Mouse (Mus musculus) common myeloid progenitor, adult 5-6 weeks (primary cell): ENCODE results near the gene Pros1. TPM values are rescaled to one million over a fixed set of nuclear protein-coding genes. Genes with fewer than 3 reads are reported as not detected.
A peak's percentile ranks its signal among the peaks of the same experiment; 100 is the strongest.

Source experiments
- ATAC-seq: replicated peaks from 2 replicates; pipeline ENCODE4 v1.8.0; 2016; ENCODE audit warnings: low read depth, mild to moderate bottlenecking, moderate TSS enrichment, inconsistent platforms; ENCODE audit not compliant: poor library complexity, severe bottlenecking
- total RNA-seq: library from RNA; stranded (forward); fragments of 200-1000, 187-1606 nt; gene quantifications from 2 replicates; pipeline ENCODE4 v1.2.3, GENCODE M21; 2017

The Pros1 gene
- total RNA-seq, 1 experiment from 2014 or later, result 6.8 TPM

GRCm38 (mm10) chr16:62858018-62858417, 3.9 kb downstream of the Pros1 start:
- ATAC-seq, result peak; percentile 53

- no peak for ATAC-seq
Measured at GRCm38 (mm10) chr16:62860140-62860539, 6.0 kb downstream of the Pros1 start.

DNA sequence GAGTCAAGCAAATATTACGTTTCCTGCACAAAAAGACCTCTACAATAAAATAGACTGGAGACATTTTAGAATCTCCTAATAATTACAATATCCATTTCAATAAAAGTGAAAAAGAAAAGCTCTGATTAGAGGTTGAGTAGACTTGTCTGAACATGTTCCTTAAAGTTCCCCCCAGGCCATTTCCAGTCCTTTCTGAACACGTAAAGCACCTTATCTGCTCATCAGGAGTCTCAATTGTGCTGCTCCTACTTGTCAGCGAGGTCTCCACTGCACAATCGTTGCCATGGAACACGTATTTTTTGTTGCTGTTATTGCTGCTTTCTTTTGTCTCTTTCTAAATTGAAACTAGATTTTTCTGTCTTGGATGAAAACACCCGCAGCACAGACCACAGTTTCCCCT, 7.3 kb downstream of the Pros1 start:
- no peak for ATAC-seq

- ATAC-seq, result no peak
Measured at GRCm38 (mm10) chr16:62872688-62873117, 18.6 kb downstream of the Pros1 start.

DNA sequence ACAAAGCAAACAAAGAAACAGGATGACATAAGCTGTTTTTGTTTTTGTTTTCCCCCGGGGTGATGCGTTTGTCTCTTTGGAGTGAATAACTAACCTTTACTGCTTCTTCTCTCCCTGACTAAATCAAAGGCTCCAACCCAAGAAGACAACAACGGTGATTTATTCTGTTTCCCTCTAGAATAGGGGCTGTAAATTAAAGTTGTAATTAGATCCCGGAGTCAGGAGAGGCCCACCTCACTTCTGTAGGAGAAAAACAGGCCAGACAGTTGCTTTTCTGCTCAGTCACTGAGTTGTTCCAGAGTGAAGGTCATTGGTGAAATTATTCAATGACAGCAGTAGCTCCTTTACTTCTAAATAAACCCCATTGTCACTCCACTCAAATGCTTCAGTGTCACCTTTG, 19.1 kb downstream of the Pros1 start:
- no peak for ATAC-seq

- ATAC-seq, result no peak
Measured at GRCm38 (mm10) chr16:62874065-62874464, 20.0 kb downstream of the Pros1 start.

- ATAC-seq, result peak; percentile 63
Measured at GRCm38 (mm10) chr16:62895824-62896223, 41.7 kb downstream of the Pros1 start.

DNA sequence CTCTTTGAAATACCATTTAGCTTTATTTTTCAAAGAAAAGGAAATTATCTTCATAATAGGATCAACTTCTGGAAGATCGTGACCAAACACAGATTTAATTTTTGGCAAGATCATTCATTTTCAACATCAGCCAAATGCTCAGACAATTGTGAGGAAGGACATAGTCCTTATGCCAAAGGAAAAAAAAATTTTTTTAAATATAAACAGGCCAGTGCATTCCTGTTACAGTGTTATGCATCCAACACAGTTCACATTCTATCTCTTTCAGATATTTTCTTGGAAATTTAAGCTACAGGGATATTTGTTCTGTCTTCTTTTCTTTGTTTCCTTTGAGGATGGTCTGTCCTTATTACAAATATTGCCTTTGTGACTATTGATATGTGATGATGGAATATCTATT, 57.3 kb downstream of the Pros1 start:
- no peak for ATAC-seq

- ATAC-seq, result no peak
Measured at GRCm38 (mm10) chr16:62912246-62912645, 58.1 kb downstream of the Pros1 start.

DNA sequence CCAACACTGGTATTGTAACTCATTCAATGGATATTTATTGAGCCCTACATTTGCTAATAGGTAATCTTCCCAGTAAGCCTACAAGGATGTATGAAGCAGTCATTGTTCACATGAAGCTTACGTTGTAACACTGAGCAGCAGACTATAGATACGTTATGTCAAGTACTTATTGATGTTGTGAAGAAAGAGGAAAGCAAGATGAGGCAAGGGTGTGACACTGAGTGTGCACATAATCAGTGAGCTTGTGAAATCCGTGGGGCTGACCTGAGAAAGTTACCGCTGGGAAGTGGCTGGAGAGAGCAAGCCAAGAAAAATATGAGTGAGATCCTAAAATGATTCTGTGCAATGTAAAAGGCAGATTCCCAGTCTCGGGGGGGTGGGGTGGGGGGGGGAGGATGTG, 61.4 kb downstream of the Pros1 start:
- no peak for ATAC-seq

DNA sequence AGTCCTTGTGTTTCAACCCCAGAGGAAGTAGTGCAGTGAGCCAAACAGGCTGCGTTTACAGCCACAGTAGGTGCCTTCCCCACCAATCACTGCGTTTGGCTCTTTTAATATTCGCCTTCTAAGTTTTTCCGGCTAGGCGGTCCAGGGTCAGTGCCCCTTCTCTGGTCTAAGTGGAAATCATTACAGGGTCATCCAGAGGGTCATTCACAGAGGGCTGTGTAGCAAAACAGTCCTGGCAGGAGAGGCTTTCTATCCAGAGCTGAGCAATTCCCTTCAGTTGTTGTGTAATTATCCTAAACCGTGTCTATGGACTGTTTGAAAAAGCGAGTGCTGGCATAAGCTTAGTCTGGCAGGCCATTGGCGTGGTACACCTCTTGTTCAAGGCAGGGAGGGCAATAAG, 68.1 kb downstream of the Pros1 start:
- no peak for ATAC-seq

DNA sequence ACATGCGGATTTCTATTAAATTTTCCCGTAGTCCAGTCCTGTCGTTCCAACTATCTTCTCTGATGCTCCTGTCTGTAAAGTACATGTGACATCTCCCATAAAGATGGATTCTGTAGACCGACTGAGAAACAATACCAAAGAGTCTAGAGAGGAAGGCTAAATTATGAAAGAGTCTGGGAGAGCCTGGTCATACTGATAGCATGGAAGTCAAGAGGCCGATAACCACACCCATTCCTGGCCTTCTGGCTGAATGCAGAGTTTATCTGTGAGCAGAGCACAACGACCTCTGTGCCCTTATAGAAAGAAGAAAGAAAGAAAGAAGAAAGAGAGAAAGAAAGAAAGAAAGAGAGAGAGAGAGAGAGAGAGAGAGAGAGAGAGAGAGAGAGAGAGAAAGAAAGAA, 77.2 kb downstream of the Pros1 start:
- ATAC-seq, result no peak

DNA sequence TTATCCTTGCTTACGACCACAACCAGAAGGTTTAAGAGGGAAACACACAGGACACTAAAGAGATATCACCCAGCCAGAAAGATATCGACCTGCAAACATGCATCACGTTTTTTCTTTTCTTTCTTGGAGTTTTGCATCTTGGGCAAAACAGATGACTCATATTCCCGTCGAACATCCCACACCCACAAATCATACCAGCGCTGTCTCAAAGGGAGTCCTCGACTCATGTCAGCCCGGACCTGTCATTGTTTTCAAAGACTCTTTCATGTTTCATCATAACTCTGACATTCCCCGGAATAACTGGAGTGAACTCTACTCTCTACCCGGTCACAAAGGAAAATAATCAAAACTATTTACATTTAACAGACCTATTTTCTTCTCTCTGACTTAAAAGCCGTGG, 82.2 kb downstream of the Pros1 start:
- no peak for ATAC-seq

GRCm38 (mm10) chr16:62940388-62941003, 86.4 kb downstream of the Pros1 start:
- ATAC-seq, result peak; percentile 96

DNA sequence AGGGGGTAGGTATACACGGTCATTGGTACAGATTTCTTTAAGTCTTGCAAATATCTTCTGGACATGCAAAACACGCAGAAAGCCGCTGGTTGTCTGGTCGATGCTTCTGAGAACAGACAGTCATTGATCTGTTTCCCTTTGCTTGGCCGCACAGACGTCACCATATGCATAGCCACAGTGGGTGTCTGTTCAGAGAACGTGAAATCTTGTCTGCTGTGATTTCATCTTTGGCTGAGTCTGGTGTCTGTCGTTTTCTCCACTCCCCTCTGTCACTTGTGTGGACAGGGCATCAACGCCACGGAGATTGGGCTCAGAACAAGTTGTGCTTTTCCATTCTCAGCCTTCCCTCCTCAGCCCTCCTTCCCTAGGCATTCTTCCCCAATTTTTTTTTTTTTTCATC, 87.7 kb downstream of the Pros1 start:
- ATAC-seq, result no peak

DNA sequence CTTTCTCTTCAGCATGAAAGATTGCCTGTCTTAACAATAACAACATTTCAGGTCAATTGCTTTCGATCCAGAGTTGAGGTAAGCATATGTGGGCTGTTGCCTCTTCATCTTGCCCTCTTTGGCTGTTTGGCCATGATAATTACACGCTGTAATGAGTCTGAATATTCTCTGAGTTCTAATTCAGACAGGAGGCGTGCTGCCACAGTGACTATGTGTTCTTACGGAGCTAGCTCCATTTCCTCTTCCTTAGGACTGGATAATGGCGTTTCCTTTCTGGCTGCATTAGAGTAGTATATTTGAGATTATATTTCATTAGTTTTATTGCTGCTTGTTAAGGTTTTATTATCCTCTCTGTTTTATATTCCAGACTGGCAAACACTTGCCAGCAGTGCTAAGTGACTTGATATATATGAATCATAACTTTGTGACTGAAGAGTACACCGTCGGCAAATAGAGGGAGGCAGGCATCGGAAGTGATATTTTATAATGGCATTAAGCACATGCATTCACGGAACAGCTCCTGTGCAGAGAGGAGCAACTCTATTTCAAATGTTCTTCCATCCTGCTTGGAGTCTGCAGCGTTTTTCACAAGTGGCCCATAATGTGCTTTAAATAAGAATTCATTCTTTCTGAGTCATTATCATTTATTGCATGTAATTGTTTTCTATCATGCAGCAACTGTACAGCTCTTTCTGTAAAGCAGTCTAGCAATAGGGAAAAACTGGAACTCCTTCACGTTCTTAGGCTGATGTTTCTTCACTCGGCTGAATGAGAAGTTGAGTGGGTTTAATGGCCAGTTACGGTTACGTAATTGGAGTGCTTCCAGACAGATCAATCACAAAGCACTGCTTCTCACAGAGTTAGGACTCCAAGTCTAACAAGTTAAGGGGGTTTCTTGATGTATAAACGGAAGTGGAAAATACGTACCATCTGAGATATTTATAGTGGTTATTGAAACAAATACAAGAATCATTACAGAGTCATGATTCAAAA, 88.6 kb downstream of the Pros1 start:
- no peak for ATAC-seq

GRCm38 (mm10) chr16:62958485-62958884, 104.4 kb downstream of the Pros1 start:
- ATAC-seq, result no peak

GRCm38 (mm10) chr16:62964361-62964763, 110.3 kb downstream of the Pros1 start:
- no peak for ATAC-seq

DNA sequence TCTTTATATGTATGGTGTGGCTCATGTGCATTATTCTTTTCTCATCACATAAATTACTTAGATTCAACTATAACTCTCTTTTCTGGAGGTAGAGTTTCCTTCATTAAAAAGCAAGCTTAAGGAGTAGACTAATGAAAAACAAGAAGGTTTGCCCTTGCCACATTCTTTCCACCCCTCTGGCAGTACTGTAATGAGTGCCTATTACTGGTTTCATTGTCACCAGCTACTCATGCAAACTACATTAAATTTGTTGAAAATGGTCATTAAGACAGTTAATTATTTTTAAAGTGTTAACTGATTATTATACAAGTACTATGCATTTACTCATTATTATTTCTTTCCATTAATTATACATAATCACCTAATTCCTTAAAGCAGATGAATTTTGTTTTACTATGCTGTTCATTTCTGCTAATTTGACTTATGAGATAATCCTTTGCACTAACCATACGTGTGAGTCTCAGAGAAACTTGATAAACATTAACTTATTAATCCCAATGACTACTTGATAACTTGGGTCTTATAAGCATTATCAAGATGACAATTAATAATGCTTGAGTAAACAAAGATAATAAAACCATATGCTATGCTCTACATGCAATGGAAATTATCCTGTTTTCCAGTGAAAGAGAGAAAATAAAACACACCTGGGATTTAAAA, 117.7 kb downstream of the Pros1 start:
- ATAC-seq, result no peak

DNA sequence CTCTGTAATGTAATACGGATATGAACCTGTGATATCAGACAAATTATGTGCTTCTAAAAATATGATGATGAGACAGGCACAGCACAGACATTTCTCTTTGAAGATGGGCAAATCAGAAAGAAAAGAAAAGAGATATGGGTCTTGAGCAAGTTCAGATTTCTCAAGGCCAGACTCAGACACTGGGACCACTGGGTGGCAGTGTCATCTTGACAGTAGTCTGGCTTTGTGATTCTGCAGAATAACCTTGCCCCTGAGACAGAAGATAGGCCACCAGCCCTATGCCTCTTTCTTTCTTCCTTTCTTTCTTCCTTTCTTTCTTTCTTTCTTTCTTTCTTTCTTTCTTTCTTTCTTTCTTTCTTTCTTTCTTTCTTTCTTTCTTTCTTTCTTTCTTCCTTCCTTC, 120.8 kb downstream of the Pros1 start:
- ATAC-seq, result no peak
